Mouse (Mus musculus): ENCODE measurements at regions not wholly inside any gene's neighbourhood (a gene's known extent, or its start where the extent isn't known, plus 50 kb on each side); places are given as distances from the start of the nearest gene placed in this dataset.
A peak's percentile ranks its signal among the peaks of the same experiment; 100 is the strongest.

DNA sequence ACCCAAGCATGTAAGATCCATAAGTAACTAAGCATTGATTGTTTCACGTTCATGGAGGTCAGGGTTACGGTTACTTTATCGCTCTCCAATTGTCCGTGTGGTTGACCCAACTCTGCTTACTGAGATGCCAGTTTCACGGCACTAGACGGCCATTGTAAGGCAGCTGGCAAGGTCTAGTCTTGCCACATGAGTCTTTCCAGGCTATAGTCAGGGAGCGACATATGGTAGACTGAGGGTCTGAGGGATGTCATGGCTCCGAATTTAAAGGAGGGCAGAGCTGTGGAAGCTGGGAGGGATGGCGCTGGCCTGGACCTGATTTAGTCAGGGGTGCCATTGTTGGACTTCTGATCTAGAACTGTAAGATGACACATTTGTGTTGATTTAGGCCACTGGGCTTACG, 72.0 kb upstream of the Frem2 start:
- Histone ChIP-seq H3K9me3 (replicated peaks; ENCODE audit: low read length) (peaks cover 5% of the 10 kb centered on the region), H3K27me3 (replicated peaks) (no peaks in the 10 kb centered on the region), H3K4me2 (ENCODE audit: insufficient read depth, low read depth, poor library complexity, severe bottlenecking) (no peak overlapping the region), H3K9ac (ENCODE audit: insufficient read depth, low read depth) (no peak overlapping the region), H3K4me3 (replicated peaks in 1 of 3; ENCODE audit: low read depth in 2 of 3, low read length in 2 of 3, poor library complexity in 1 of 3) (no peak overlapping the region), H3K4me1 (ENCODE audit: control insufficient read depth in 1 of 2, insufficient read depth in 2 of 2) (no peaks in the 10 kb centered on the region), H3K79me2 (replicated peaks; ENCODE audit: control insufficient read depth, extremely low read depth, insufficient read depth, poor library complexity, severe bottlenecking) (no peaks in the 10 kb centered on the region), H3K27ac (ENCODE audit: insufficient read depth, low read depth) (no peak overlapping the region), H3K36me3 (replicated peaks in 1 of 2; ENCODE audit: control insufficient read depth in 1 of 2, insufficient read depth in 1 of 2, low read length in 1 of 2) (no peaks in the 10 kb centered on the region)
- TF ChIP-seq MEF2A (IDR thresholded peaks at IDR 0.05; ENCODE audit: borderline replicate concordance, low read depth, low read length) = no peak
- TF ChIP-seq GABPA (IDR thresholded peaks at IDR 0.05; ENCODE audit: insufficient replicate concordance, low read depth, low read length) = no peak
- in situ Hi-C loops (cut with MboI; ENCODE audit: low pct_ligation_motif_present, low pct_unique_long_range_greater_than_20kb, low sequenced_read_pairs) = loop anchor here (25.0 kb wide), 4 partner anchors 258 to 958 kb away; partner anchors contain the start of genes Supt20 and Trpc4
- dilution Hi-C loops (cut with MboI; ENCODE audit: extremely low pct_ligation_motif_present, extremely low pct_unique_long_range_greater_than_20kb, low sequenced_read_pairs) = no loop called here
- no peak for DNase-seq (ENCODE audit: extremely low read depth)

DNA sequence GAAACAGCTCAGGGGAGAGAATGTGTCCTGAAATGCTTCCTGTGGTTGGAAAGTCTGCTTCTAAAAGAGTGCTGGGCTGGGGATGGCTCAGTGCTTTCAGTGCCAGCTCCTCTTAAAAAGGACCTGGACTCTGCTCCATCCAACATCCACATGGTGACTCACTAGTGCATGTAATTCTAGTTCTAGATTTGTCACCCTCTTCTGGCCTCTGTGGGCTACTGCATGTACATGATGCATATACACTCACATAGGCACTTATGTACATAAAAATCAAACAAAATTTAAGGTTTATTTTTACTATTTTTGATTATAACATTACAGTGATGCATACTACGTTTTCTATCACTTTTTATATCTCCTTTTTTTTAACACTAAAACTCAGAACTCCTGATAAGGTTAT, 70.6 kb upstream of the Frem2 start:
- H3K79me2 ChIP-seq (replicated peaks; ENCODE audit: control insufficient read depth, extremely low read depth, insufficient read depth, poor library complexity, severe bottlenecking) = no peaks in the 10 kb centered on the region
- H3K4me3 ChIP-seq (replicated peaks in 1 of 3; ENCODE audit: low read depth in 2 of 3, low read length in 2 of 3, poor library complexity in 1 of 3) = no peak overlapping the region
- TF ChIP-seq MAFK (IDR thresholded peaks at IDR 0.05; ENCODE audit: insufficient replicate concordance, low read length) = no peak
- no peak for TF ChIP-seq MYC (IDR thresholded peaks at IDR 0.05; ENCODE audit: low read depth, low read length)
- no peak for TF ChIP-seq JUN (IDR thresholded peaks at IDR 0.05; ENCODE audit: insufficient read depth, low read depth, low read length)
- TF ChIP-seq BHLHE40 (IDR thresholded peaks at IDR 0.05; ENCODE audit: low read depth, low read length) = no peak
- TF ChIP-seq CTCF (conservative IDR thresholded peaks at IDR 0.05 in 1 of 2, IDR thresholded peaks at IDR 0.05 in 1 of 2; ENCODE audit: low read depth in 2 of 2, low read length in 2 of 2) = peak in 1 of 2 experiments; percentile 3; a peak in 1 of 4 replicates
- no peak for TF ChIP-seq IRF4 (IDR thresholded peaks at IDR 0.05; ENCODE audit: low read depth, low read length)
- no peaks in the 10 kb centered on the region for H3K36me3 ChIP-seq (replicated peaks in 1 of 2; ENCODE audit: control insufficient read depth in 1 of 2, insufficient read depth in 1 of 2, low read length in 1 of 2)
- dilution Hi-C loops (cut with MboI; ENCODE audit: extremely low pct_ligation_motif_present, extremely low pct_unique_long_range_greater_than_20kb, low sequenced_read_pairs) (no loop called here), in situ Hi-C loops (cut with MboI; ENCODE audit: low pct_ligation_motif_present, low pct_unique_long_range_greater_than_20kb, low sequenced_read_pairs) (loop anchor here (25.0 kb wide), 4 partner anchors 260 to 960 kb away; partner anchors contain the start of genes Supt20 and Trpc4)
- H3K4me2 ChIP-seq (ENCODE audit: insufficient read depth, low read depth, poor library complexity, severe bottlenecking) = no peak overlapping the region
- no peaks in the 10 kb centered on the region for H3K4me1 ChIP-seq (ENCODE audit: control insufficient read depth in 1 of 2, insufficient read depth in 2 of 2)
- H3K9me3 ChIP-seq (replicated peaks; ENCODE audit: low read length) = peaks cover 5% of the 10 kb centered on the region
- no peaks in the 10 kb centered on the region for H3K27me3 ChIP-seq (replicated peaks)
- no peak overlapping the region for H3K27ac ChIP-seq (ENCODE audit: insufficient read depth, low read depth)
- DNase-seq (ENCODE audit: extremely low read depth) = no peak
- no peak overlapping the region for H3K9ac ChIP-seq (ENCODE audit: insufficient read depth, low read depth)

DNA sequence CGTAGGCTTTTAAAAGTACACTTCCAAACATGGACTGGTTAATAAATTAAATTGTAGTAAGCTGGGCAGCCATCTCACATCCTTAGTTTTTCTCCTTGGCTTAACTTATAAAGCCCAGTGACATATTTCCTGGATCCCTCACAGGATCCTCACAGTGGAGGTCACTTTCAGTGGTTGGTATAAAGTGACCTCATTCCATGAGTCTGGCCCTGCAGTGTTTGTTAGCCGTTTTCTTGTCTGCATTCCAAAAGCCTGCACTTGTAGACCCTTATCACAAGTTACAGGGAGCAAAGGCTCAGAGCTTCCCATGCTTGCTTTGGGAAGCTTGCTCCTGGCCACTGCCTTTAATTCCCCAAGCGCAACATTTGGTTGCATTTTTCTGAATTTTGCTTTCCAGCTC, 49.9 kb upstream of the Frem2 start:
- no peak for TF ChIP-seq POLR2A (IDR thresholded peaks at IDR 0.05; ENCODE audit: low read depth, low read length)
- no peak for TF ChIP-seq ELF1 (IDR thresholded peaks at IDR 0.05; ENCODE audit: low read depth, low read length)
- no peak for TF ChIP-seq CHD2 (IDR thresholded peaks at IDR 0.05; ENCODE audit: low read length)
- no peak for TF ChIP-seq RCOR1 (conservative IDR thresholded peaks at IDR 0.05; ENCODE audit: low read depth, low read length)
- TF ChIP-seq MXI1 (IDR thresholded peaks at IDR 0.05; ENCODE audit: low read depth, low read length) = no peak
- TF ChIP-seq NELFE (IDR thresholded peaks at IDR 0.05; ENCODE audit: low read depth, low read length) = no peak
- no peak for TF ChIP-seq PAX5 (IDR thresholded peaks at IDR 0.05; ENCODE audit: low read length)
- TF ChIP-seq E2F4 (IDR thresholded peaks at IDR 0.05; ENCODE audit: insufficient replicate concordance, low read depth, low read length) = no peak
- no peak for TF ChIP-seq USF2 (conservative IDR thresholded peaks at IDR 0.05; ENCODE audit: low read depth, low read length)
- TF ChIP-seq ZC3H11A (IDR thresholded peaks at IDR 0.05; ENCODE audit: low read depth, low read length) = no peak
- no peaks in the 10 kb centered on the region for H3K79me2 ChIP-seq (replicated peaks; ENCODE audit: control insufficient read depth, extremely low read depth, insufficient read depth, poor library complexity, severe bottlenecking)
- no peaks in the 10 kb centered on the region for H3K27me3 ChIP-seq (replicated peaks)
- in situ Hi-C loops (cut with MboI; ENCODE audit: low pct_ligation_motif_present, low pct_unique_long_range_greater_than_20kb, low sequenced_read_pairs) = no loop called here
- DNase-seq (ENCODE audit: extremely low read depth) = no peak
- H3K36me3 ChIP-seq (replicated peaks in 1 of 2; ENCODE audit: control insufficient read depth in 1 of 2, insufficient read depth in 1 of 2, low read length in 1 of 2) = no peaks in the 10 kb centered on the region
- no peak overlapping the region for H3K4me2 ChIP-seq (ENCODE audit: insufficient read depth, low read depth, poor library complexity, severe bottlenecking)
- dilution Hi-C loops (cut with MboI; ENCODE audit: extremely low pct_ligation_motif_present, extremely low pct_unique_long_range_greater_than_20kb, low sequenced_read_pairs) = no loop called here
- no peak overlapping the region for H3K4me3 ChIP-seq (replicated peaks in 1 of 3; ENCODE audit: low read depth in 2 of 3, low read length in 2 of 3, poor library complexity in 1 of 3)
- no peak overlapping the region for H3K9ac ChIP-seq (ENCODE audit: insufficient read depth, low read depth)
- no peaks in the 10 kb centered on the region for H3K4me1 ChIP-seq (ENCODE audit: control insufficient read depth in 1 of 2, insufficient read depth in 2 of 2)
- H3K9me3 ChIP-seq (replicated peaks; ENCODE audit: low read length) = no peaks in the 10 kb centered on the region
- H3K27ac ChIP-seq (ENCODE audit: insufficient read depth, low read depth) = no peak overlapping the region

Data from CH12.LX (cell line).